Mouse (Mus musculus) limb, embryonic 11.5 days (tissue): Measurements from ENCODE around the gene Tapt1. TPM values are rescaled to one million over a fixed set of nuclear protein-coding genes. Genes with fewer than 3 reads are reported as not detected.

Source experiments
- ATAC-seq: fragments of 200-750 bp; cut with Nextera tagmentation; 2 replicates; pipeline ENCODE4 v1.8.0; 2017; ENCODE audit warnings: low read depth; ENCODE audit not compliant: insufficient number of reproducible peaks, low FRiP score, low TSS enrichment
- DNase-seq: peaks from one replicate; pipeline ENCODE4 v3.0.0-alpha.2; 2015; ENCODE audit warnings: low spot score
- H3K27ac ChIP-seq: fragments of 300-500 bp; sonication (generic); replicated peaks from 2 replicates; pipeline ENCODE4 v1.5.1; 2014; ENCODE audit warnings: low read depth, mild to moderate bottlenecking, low read length
- H3K27me3 ChIP-seq: fragments of 300-500 bp; sonication (generic); 2 replicates; pipeline ENCODE4 v1.6.1; 2014; ENCODE audit warnings: mild to moderate bottlenecking, low read length, mixed read lengths; ENCODE audit not compliant: control insufficient read depth, insufficient read depth
- H3K36me3 ChIP-seq: fragments of 300-500 bp; sonication (generic); 2 replicates; pipeline ENCODE4 v1.6.1; 2014; ENCODE audit warnings: mild to moderate bottlenecking, low read length, moderate library complexity, mixed read lengths; ENCODE audit not compliant: control insufficient read depth, insufficient read depth
- H3K4me1 ChIP-seq: fragments of 300-500 bp; sonication (generic); 2 replicates; pipeline ENCODE4 v1.6.1; 2014; ENCODE audit warnings: low read length, mixed read lengths; ENCODE audit not compliant: control insufficient read depth, insufficient read depth
- H3K4me2 ChIP-seq: fragments of 300-500 bp; sonication (generic); 2 replicates; pipeline ENCODE4 v1.6.1; 2014; ENCODE audit warnings: low read depth, mild to moderate bottlenecking, moderate library complexity; ENCODE audit not compliant: severe bottlenecking
- H3K4me3 ChIP-seq: fragments of 300-500 bp; sonication (generic); 2 replicates; pipeline ENCODE4 v1.5.1; 2014; ENCODE audit warnings: low read depth, low read length
- H3K9ac ChIP-seq: fragments of 300-500 bp; sonication (generic); 2 replicates; pipeline ENCODE4 v1.6.1; 2014; ENCODE audit warnings: mild to moderate bottlenecking, low read length
- H3K9me3 ChIP-seq: fragments of 300-500 bp; sonication (generic); 2 replicates; pipeline ENCODE4 v1.6.1; 2016; ENCODE audit warnings: low read length; ENCODE audit not compliant: control insufficient read depth
- WGBS: fragments of 180-500 bp; shearing (Covaris S2); extraction: QIAGEN DNeasy Blood & Tissue Kit; methylation state at CpG from one replicate; pipeline ENCODE4 v1.1.7; 2014; 5-methylcytosine and 5-hydroxymethylcytosine counted together
- polyA plus RNA-seq: library from polyadenylated mRNA; unstranded; fragments of >200 nt; fragmentation: Nextera tagmentation; extraction: Ambion mirVana; gene quantifications from 2 replicates; pipeline ENCODE4 v1.2.1, GENCODE M21; 2014

The Tapt1 gene
- polyA plus RNA-seq, 1 experiment from 2014 or later, result 36.1 TPM

GRCm38 (mm10) chr5:44166866-44167265, 59.6 kb downstream of the Tapt1 start:
- no peak overlapping the region for H3K27ac ChIP-seq
- H3K9me3 ChIP-seq, result no peaks in the 10 kb centered on the region
- no peak overlapping the region for H3K9ac ChIP-seq
- no peaks in the 10 kb centered on the region for H3K36me3 ChIP-seq
- H3K4me3 ChIP-seq, result no peak overlapping the region
- H3K4me1 ChIP-seq, result no peaks in the 10 kb centered on the region
- WGBS, result 75% methylated on average over 6 of the region's 6 CpGs
- H3K27me3 ChIP-seq, result no peaks in the 10 kb centered on the region
- no peak for ATAC-seq
- no peak overlapping the region for H3K4me2 ChIP-seq
- DNase-seq, result no peak

GRCm38 (mm10) chr5:44165854-44166253, 60.6 kb downstream of the Tapt1 start:
- DNase-seq (peak; percentile 55), ATAC-seq (no peak)
- H3K4me3 ChIP-seq, result no peak overlapping the region
- no peak overlapping the region for H3K27ac ChIP-seq
- 43% methylated on average over 2 of the region's 2 CpGs for WGBS
- no peaks in the 10 kb centered on the region for H3K27me3 ChIP-seq
- H3K4me2 ChIP-seq, result no peak overlapping the region
- H3K4me1 ChIP-seq, result no peaks in the 10 kb centered on the region
- no peaks in the 10 kb centered on the region for H3K36me3 ChIP-seq
- no peaks in the 10 kb centered on the region for H3K9me3 ChIP-seq
- H3K9ac ChIP-seq, result no peak overlapping the region

DNA sequence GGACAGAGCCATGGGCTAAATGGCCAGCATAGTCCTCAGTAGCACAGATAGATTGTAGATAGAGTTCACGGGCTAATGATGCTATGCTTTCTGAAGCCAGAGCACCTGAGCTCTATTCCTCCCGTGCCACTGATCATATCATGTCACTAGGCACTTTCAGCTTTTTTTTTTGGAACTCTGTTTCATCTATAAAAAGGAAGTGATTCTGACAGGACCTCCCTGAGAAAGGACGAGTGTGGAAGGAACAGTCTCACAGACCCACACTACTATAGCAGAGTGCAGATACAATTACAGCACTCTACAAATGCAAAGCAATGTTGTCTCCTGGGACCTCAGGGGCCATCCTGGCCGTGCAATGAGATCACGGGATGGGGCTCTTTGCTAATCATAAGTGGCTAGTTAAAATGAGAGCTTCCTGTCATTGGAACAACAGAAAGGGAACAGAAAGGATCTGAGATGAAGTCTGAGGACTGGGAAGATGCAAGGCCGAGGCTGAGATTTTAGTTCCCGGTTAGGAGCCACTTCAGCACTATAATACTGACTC, 62.1 kb downstream of the Tapt1 start:
- H3K4me2 ChIP-seq, result no peak overlapping the region
- H3K4me1 ChIP-seq, result no peaks in the 10 kb centered on the region
- ATAC-seq (no peak), DNase-seq (no peak)
- no peaks in the 10 kb centered on the region for H3K9me3 ChIP-seq
- 60% methylated on average over 7 of the region's 7 CpGs for WGBS
- H3K4me3 ChIP-seq, result no peak overlapping the region
- no peaks in the 10 kb centered on the region for H3K36me3 ChIP-seq
- no peak overlapping the region for H3K27ac ChIP-seq
- H3K27me3 ChIP-seq, result no peaks in the 10 kb centered on the region
- no peak overlapping the region for H3K9ac ChIP-seq

GRCm38 (mm10) chr5:44163318-44163717, 63.1 kb downstream of the Tapt1 start:
- DNase-seq (no peak), ATAC-seq (no peak)
- no peak overlapping the region for H3K9ac ChIP-seq
- H3K36me3 ChIP-seq, result no peaks in the 10 kb centered on the region
- 92% methylated on average over 3 of the region's 3 CpGs for WGBS
- no peak overlapping the region for H3K4me3 ChIP-seq
- no peaks in the 10 kb centered on the region for H3K27me3 ChIP-seq
- H3K4me1 ChIP-seq, result no peaks in the 10 kb centered on the region
- H3K9me3 ChIP-seq, result no peaks in the 10 kb centered on the region
- H3K4me2 ChIP-seq, result no peak overlapping the region
- H3K27ac ChIP-seq, result no peak overlapping the region

- Histone ChIP-seq H3K9ac (no peak overlapping the region), H3K4me1 (no peaks in the 10 kb centered on the region), H3K27me3 (no peaks in the 10 kb centered on the region), H3K9me3 (no peaks in the 10 kb centered on the region), H3K4me2 (no peak overlapping the region), H3K4me3 (no peak overlapping the region), H3K27ac (no peak overlapping the region), H3K36me3 (no peaks in the 10 kb centered on the region)
- no peak for DNase-seq
- WGBS, result 90% methylated on average over 7 of the region's 7 CpGs
- no peak for ATAC-seq
Measured at GRCm38 (mm10) chr5:44162786-44163185, 63.6 kb downstream of the Tapt1 start.

DNA sequence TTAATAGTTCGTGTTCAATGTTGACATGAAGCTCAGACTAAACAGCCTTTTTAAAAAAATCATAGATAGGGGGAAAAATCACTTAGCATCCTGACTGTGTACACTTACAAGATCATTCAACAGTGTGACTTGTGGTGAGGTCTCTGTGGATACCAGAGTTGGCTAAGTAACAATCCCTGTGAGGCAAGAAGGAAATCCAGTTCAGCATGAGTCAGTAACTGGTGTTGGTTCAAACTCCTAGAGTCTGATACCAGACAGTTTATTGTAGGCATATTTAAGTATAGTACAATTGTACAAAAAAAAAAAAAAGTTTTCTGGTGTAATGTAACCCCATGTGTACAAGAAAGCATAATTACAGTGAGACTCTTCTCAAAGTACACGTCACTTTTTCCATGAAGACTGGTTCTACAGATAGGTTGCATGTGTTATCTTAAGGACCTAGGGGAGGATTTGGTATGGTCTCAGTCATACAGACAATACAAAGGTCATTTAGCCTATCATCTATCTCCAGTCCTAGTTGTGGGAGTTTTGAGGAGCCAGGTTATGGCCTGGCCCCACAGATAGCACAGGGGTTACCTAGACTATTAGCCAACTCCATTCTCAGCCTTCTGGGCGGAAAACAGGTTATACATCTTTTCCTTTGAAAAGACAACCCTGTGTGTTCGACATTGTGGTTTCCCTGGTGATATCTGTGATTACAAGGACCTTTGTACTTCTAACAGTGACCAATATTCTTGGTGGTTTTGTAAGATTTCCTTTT, 66.6 kb downstream of the Tapt1 start:
- no peak overlapping the region for H3K4me2 ChIP-seq
- no peak for ATAC-seq
- WGBS, result 82% methylated on average over 4 of the region's 4 CpGs

DNA sequence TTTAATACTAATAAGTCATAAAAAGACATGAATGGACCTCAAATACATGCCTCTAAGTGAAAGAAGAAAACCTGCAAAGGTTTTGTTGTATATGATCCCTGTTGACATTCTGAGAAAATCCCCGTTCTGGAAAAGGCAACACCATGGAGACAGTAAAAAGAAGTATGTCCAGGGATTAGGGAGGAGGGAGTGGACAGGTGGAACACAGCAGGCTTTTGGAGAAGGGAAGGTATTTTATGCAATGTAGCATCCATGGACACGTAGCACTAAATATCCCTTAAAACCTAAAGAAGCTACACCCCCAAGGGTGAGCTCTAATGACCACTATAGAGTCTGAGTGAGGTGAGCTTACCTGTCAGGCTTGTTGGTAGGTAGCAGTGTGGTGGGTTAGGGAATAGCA, 67.2 kb downstream of the Tapt1 start:
- Histone ChIP-seq H3K27ac (no peak overlapping the region), H3K4me1 (no peaks in the 10 kb centered on the region), H3K9ac (no peak overlapping the region), H3K27me3 (no peaks in the 10 kb centered on the region), H3K4me2 (no peak overlapping the region), H3K9me3 (no peaks in the 10 kb centered on the region), H3K4me3 (no peak overlapping the region), H3K36me3 (no peaks in the 10 kb centered on the region)
- 89% methylated on average over 2 of the region's 2 CpGs for WGBS
- DNase-seq (no peak), ATAC-seq (no peak)

More for the DNA sequence above, 66.6 kb downstream of the Tapt1 start:
- Histone ChIP-seq H3K27ac (no peak overlapping the region), H3K9me3 (no peaks in the 10 kb centered on the region), H3K4me1 (no peaks in the 10 kb centered on the region), H3K9ac (no peak overlapping the region), H3K4me3 (no peak overlapping the region), H3K27me3 (no peaks in the 10 kb centered on the region), H3K36me3 (no peaks in the 10 kb centered on the region)
- DNase-seq, result no peak

DNA sequence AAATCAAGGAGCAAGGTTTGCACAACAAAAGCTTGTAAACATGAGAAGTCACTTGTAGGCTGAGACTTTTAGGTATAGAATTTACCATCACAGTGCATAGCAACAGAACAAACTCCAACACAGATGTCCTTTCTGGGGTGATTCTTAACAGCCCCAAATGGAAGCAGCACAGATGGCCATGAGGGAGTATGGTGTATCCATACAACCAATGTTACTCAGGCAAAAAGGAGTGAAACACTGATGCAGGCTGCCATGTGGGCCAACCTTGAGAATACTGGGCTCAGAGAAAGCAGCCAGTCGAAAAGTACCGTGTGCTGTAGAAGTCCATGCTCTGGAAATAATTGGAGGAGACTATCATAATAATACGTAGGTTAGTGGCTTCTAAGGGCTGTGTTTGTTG, 68.0 kb downstream of the Tapt1 start:
- Histone ChIP-seq H3K27me3 (no peaks in the 10 kb centered on the region), H3K9ac (no peak overlapping the region), H3K4me2 (no peak overlapping the region), H3K4me1 (no peaks in the 10 kb centered on the region), H3K36me3 (no peaks in the 10 kb centered on the region), H3K9me3 (no peaks in the 10 kb centered on the region), H3K4me3 (no peak overlapping the region), H3K27ac (no peak overlapping the region)
- ATAC-seq (no peak), DNase-seq (no peak)
- WGBS, result 89% methylated on average over 3 of the region's 3 CpGs

- H3K27me3 ChIP-seq, result no peaks in the 10 kb centered on the region
- H3K4me1 ChIP-seq, result no peaks in the 10 kb centered on the region
- DNase-seq (no peak), ATAC-seq (no peak)
- 80% methylated on average over 6 of the region's 6 CpGs for WGBS
- H3K36me3 ChIP-seq, result no peaks in the 10 kb centered on the region
- H3K9ac ChIP-seq, result no peak overlapping the region
- no peaks in the 10 kb centered on the region for H3K9me3 ChIP-seq
- no peak overlapping the region for H3K4me3 ChIP-seq
- H3K4me2 ChIP-seq, result no peak overlapping the region
- no peak overlapping the region for H3K27ac ChIP-seq
Measured at GRCm38 (mm10) chr5:44157760-44158159, 68.7 kb downstream of the Tapt1 start.
